Mouse (Mus musculus) lung, postnatal 0 days (tissue): Measurements from ENCODE around the gene Eif5. TPM values are rescaled to one million over a fixed set of nuclear protein-coding genes. Genes with fewer than 3 reads are reported as not detected.

ENCODE experiments used
- ATAC-seq: fragments of 200-750 bp; cut with Nextera tagmentation; 2 replicates; pipeline ENCODE4 v1.8.0; 2017; ENCODE audit warnings: moderate library complexity
- DNase-seq: peaks from one replicate; pipeline ENCODE4 v3.0.0-alpha.2; 2016; ENCODE audit warnings: low spot score
- H3K27ac ChIP-seq: fragments of 300-500 bp; sonication (generic); 2 replicates; pipeline ENCODE4 v1.5.1; 2014; ENCODE audit warnings: antibody characterized with exemption, mild to moderate bottlenecking, low read length, mixed read lengths
- H3K27me3 ChIP-seq: fragments of 300-500 bp; sonication (generic); replicated peaks from 2 replicates; pipeline ENCODE4 v1.6.1; 2014; ENCODE audit warnings: low read length, mixed read lengths; ENCODE audit not compliant: insufficient read depth
- H3K36me3 ChIP-seq: fragments of 300-500 bp; sonication (generic); 2 replicates; pipeline ENCODE4 v1.6.1; 2014; ENCODE audit warnings: low read length, mixed read lengths; ENCODE audit not compliant: insufficient read depth
- H3K4me1 ChIP-seq: fragments of 300-500 bp; sonication (generic); 2 replicates; pipeline ENCODE4 v1.6.1; 2014; ENCODE audit warnings: antibody characterized with exemption, low read depth, low read length, mixed read lengths; ENCODE audit not compliant: insufficient read depth
- H3K4me2 ChIP-seq: fragments of 300-500 bp; sonication (generic); replicated peaks from 2 replicates; pipeline ENCODE4 v1.6.1; 2014; ENCODE audit warnings: low read depth, mild to moderate bottlenecking, low read length, moderate library complexity, mixed read lengths
- H3K4me3 ChIP-seq: fragments of 300-500 bp; sonication (generic); 2 replicates; pipeline ENCODE4 v1.5.1; 2014; ENCODE audit warnings: low read depth, low read length
- H3K9ac ChIP-seq: fragments of 300-500 bp; sonication (generic); replicated peaks from 2 replicates; pipeline ENCODE4 v1.6.1; 2014; ENCODE audit warnings: low read depth, mild to moderate bottlenecking
- H3K9me3 ChIP-seq: fragments of 300-500 bp; sonication (generic); 2 replicates; pipeline ENCODE4 v1.6.1; 2016; ENCODE audit warnings: low read length, mixed read lengths
- CTCF ChIP-seq: IDR thresholded peaks from 2 replicates; pipeline ENCODE4 v1.5.1; 2016; ENCODE audit warnings: antibody characterized with exemption, mild to moderate bottlenecking
- EP300 ChIP-seq: IDR thresholded peaks from 2 replicates; pipeline ENCODE4 v1.6.1; 2016; ENCODE audit warnings: antibody characterized with exemption, mild to moderate bottlenecking, control low read depth
- WGBS: fragments of 180-500 bp; shearing (Covaris S2); extraction: QIAGEN DNeasy Blood & Tissue Kit; methylation state at CpG from one replicate; pipeline ENCODE4 v1.1.7; 2014; 5-methylcytosine and 5-hydroxymethylcytosine counted together
- polyA plus RNA-seq: library from polyadenylated mRNA; unstranded; fragments of >200 nt; fragmentation: Nextera tagmentation; extraction: Ambion mirVana; gene quantifications from 2 replicates; pipeline ENCODE4 v1.2.1, GENCODE M21; 2015

The Eif5 gene
- polyA plus RNA-seq, 1 experiment from 2014 or later, result 412 TPM

GRCm38 (mm10) chr12:111557538-111557937 lies 19.7 kb downstream of the Eif5 start:
- no peak overlapping the region for H3K4me3 ChIP-seq
- no peak overlapping the region for H3K27ac ChIP-seq
- no peak overlapping the region for H3K4me2 ChIP-seq
- ATAC-seq, result no peak
- H3K36me3 ChIP-seq, result no peaks in the 10 kb centered on the region
- WGBS, result 36% methylated on average over 6 of the region's 6 CpGs
- no peak for DNase-seq
- no peaks in the 10 kb centered on the region for H3K4me1 ChIP-seq
- no peaks in the 10 kb centered on the region for H3K27me3 ChIP-seq
- TF ChIP-seq CTCF (no peak), EP300 (no peak)
- H3K9me3 ChIP-seq, result no peaks in the 10 kb centered on the region
- H3K9ac ChIP-seq, result no peak overlapping the region

GRCm38 (mm10) chr12:111558655-111559054 lies 20.8 kb downstream of the Eif5 start:
- Histone ChIP-seq H3K27me3 (no peaks in the 10 kb centered on the region), H3K36me3 (no peaks in the 10 kb centered on the region)

DNA sequence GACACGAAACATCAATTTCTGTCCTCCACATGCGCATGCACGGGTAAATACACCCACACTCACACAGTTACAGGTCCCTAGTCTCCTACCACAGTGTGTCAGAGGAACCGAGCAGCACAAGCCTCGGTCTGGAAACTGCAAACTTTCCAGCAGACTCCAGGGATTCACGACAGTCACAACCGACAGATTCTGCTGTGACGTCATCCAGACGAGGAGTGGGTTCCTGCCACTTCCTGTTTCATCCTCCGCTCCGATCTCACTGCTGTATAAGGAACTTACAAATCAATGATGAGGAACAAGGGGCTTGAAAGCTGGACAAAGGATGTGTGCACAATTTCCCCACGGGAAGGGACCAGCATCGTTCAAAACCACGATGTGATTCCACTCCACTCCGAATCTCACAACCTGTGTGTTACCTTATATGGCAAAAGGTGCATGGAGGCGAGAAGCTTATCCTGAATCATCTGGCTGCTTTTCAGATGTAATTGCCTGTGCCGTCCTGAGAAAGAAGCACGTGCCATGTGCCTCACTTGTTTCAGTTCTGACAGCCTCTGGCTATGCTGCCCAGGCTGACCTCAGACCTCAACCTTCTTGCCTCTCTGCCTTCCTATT lies 21.9 kb downstream of the Eif5 start:
- Histone ChIP-seq H3K4me1 (no peaks in the 10 kb centered on the region), H3K9ac (no peak overlapping the region), H3K36me3 (no peaks in the 10 kb centered on the region), H3K9me3 (no peaks in the 10 kb centered on the region), H3K4me2 (no peak overlapping the region), H3K27me3 (no peaks in the 10 kb centered on the region), H3K27ac (no peak overlapping the region), H3K4me3 (0 out of 2 replicates have a peak overlapping the region, but pooled peaks have one; percentile 2)
- WGBS, result 38% methylated on average over 18 of the region's 18 CpGs
- DNase-seq, result peak; percentile 60
- ATAC-seq, result peak; percentile 44; the same call in 1 of the 2 replicates
- TF ChIP-seq CTCF (no peak), EP300 (no peak)

More at GRCm38 (mm10) chr12:111558655-111559054, 20.8 kb downstream of the Eif5 start:
- ATAC-seq (no peak), DNase-seq (no peak)
- Histone ChIP-seq H3K4me3 (no peak overlapping the region), H3K9ac (no peak overlapping the region), H3K4me1 (no peaks in the 10 kb centered on the region), H3K4me2 (no peak overlapping the region), H3K9me3 (no peaks in the 10 kb centered on the region), H3K27ac (no peak overlapping the region)
- WGBS, result 56% methylated on average over 2 of the region's 2 CpGs
- TF ChIP-seq CTCF, result no peak
- TF ChIP-seq EP300, result no peak

DNA sequence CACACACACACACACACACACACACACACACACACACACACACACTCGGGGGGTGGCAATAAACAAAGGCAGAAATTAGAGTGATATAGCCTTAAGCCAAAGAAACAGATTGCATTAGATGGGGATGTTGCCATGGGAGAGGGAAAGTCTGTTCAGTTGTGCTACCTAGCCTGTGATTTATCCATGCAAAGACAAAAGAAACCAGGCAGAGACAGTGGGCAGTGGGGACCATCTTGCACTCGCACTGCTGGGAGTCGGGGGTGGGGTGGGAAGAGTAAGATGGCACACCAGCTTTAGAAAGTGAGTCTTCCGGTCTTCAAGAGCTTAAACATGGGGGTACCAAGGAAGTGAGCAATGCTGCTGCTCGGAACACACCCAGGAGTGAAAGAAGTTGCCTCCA lies 22.5 kb downstream of the Eif5 start:
- DNase-seq (no peak), ATAC-seq (no peak)
- 70% methylated on average over 5 of the region's 5 CpGs for WGBS
- no peaks in the 10 kb centered on the region for H3K9me3 ChIP-seq
- no peaks in the 10 kb centered on the region for H3K36me3 ChIP-seq
- H3K4me1 ChIP-seq, result no peaks in the 10 kb centered on the region
- no peak overlapping the region for H3K4me2 ChIP-seq
- H3K27ac ChIP-seq, result no peak overlapping the region
- TF ChIP-seq EP300 (no peak), CTCF (no peak)
- H3K9ac ChIP-seq, result no peak overlapping the region
- H3K4me3 ChIP-seq, result no peak overlapping the region
- H3K27me3 ChIP-seq, result no peaks in the 10 kb centered on the region

DNA sequence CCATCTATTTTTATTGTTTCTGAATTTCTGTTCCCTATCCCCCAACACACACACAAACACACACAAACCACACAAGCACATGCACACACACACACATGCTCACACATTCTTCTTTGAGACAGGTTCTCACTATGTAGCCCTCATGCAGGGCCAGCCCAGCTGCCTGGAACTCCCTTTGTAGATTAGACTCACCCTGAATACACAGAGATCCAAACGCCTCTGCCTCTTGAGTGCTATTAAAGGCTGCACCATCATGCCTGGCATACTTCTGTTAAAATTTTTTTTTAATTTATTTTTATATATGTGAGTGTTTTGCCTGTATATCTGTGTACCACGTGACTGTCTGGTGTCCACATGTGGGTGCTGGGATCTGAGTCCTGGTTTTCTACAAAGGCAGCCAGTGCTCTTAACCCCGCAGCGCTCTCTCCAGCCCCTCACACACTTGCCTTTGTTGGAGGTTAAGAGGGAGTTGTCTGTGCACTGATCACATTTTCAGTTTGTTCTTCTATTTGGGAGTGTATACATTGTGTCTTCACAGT lies 24.5 kb downstream of the Eif5 start:
- H3K27me3 ChIP-seq, result no peaks in the 10 kb centered on the region
- 39% methylated on average over 4 of the region's 4 CpGs for WGBS
- no peak for TF ChIP-seq EP300
- H3K27ac ChIP-seq, result 0 out of 2 replicates have a peak overlapping the region, but pooled peaks have one; percentile 0
- H3K36me3 ChIP-seq, result no peaks in the 10 kb centered on the region
- H3K4me2 ChIP-seq, result no peak overlapping the region
- no peak for DNase-seq
- H3K9ac ChIP-seq, result no peak overlapping the region
- H3K4me1 ChIP-seq, result no peaks in the 10 kb centered on the region
- ATAC-seq, result peak; percentile 81
- H3K9me3 ChIP-seq, result no peaks in the 10 kb centered on the region
- H3K4me3 ChIP-seq, result no peak overlapping the region

DNA sequence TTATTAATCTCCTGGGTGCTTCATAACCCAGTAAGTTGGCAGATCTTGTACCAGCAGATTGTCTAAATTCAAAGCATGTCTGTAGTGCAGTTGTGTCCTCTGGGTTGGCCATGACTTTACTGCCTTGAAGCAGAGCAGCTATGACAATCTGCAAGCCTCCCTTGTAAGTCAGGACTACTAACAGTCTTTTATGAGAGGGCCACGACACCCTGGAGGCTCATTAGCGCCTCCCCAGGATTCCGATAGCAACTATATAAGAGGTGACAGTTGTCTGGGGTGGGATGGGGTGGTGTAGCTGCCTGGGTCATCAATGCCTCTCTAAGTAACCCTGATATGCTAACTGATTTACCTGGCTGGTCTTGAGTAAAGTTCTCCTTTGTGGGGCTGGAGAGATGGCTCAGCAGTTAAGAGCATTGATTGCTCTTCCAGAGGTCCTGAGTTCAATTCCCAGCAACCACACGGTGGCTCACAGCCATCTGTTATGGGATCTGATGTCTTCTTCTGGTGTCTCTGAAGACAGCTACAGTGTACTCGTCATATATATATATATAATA lies 25.3 kb downstream of the Eif5 start:
- Histone ChIP-seq H3K4me1 (no peaks in the 10 kb centered on the region), H3K4me2 (no peak overlapping the region), H3K9ac (no peak overlapping the region), H3K36me3 (no peaks in the 10 kb centered on the region), H3K27ac (0 out of 2 replicates have a peak overlapping the region, but pooled peaks have one; percentile 0), H3K9me3 (no peaks in the 10 kb centered on the region), H3K27me3 (no peaks in the 10 kb centered on the region), H3K4me3 (no peak overlapping the region)
- 39% methylated on average over 5 of the region's 5 CpGs for WGBS
- no peak for TF ChIP-seq EP300
- peak; percentile 43 for TF ChIP-seq CTCF
- DNase-seq (no peak), ATAC-seq (no peak)
